Mouse (Mus musculus) embryonic fibroblast, embryonic 13.5 days (primary cell): ENCODE data around the gene Gcdh.

Experiments
- CTCF ChIP-seq: IDR thresholded peaks from 2 replicates; pipeline ENCODE4 v1.5.1; 2011; ENCODE audit warnings: mild to moderate bottlenecking, control low read depth, low read length, moderate library complexity, borderline replicate concordance; ENCODE audit not compliant: insufficient read depth
- POLR2A ChIP-seq: IDR thresholded peaks from 2 replicates; pipeline ENCODE4 v1.6.1; 2011; ENCODE audit warnings: low read depth, mild to moderate bottlenecking, control low read depth, low read length, moderate library complexity

GRCm38 (mm10) chr8:84904351-84904750, 10.6 kb upstream of the Gcdh start:
- TF ChIP-seq CTCF (no peak), POLR2A (no peak)
